Comparison of ENCODE assay signal across 25 mouse cellular contexts in the genomic region with DNA sequence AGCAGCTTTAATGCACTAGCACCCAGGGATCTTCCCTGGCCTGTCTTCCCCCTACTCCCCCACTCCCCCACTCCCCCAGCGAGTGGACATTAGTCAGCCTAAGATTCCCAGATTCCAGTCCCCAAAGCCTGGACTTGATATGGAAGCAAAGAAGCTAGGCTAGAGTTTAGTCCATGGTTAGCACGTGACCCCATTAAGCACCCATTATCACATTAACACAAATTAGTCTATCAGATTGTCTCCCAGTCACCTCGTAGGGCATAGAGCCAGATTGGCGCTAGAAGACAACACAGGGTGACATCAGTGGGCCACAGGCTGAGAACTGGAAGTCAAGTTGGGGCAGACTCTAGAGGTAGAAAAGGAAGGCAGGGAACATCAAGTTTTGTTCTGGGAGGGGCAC. TPM values are rescaled to one million over a fixed set of nuclear protein-coding genes. Genes with fewer than 3 reads are reported as not detected.
A peak's percentile ranks its signal among the peaks of the same experiment; 100 is the strongest.
DNase-seq lines count a peak whose midpoint lies in the region; ATAC-seq and TF ChIP-seq lines count a peak whose summit lies in the region.
"Had no signal": no experiment of that assay in that cellular context is flagged by ENCODE, and none has a peak within 500 bp of the region (broad histone marks: within the 10 kb centered on the region; RNA-seq: fewer than 3 reads in every experiment).

No protein-coding gene starts in this region.

- no peak overlapping the region for H3K4me2 ChIP-seq in forebrain, embryonic 13.5 days
- H3K4me2 ChIP-seq: embryonic facial prominence, embryonic 13.5 days; embryonic facial prominence, embryonic 15.5 days had no signal

- no peaks in the 10 kb centered on the region for H3K27me3 ChIP-seq in heart, adult 2 months (ENCODE audit: control insufficient read depth, insufficient read depth, low read length)
- H3K27me3 ChIP-seq in forebrain, embryonic 13.5 days, result no peaks in the 10 kb centered on the region
- H3K27me3 ChIP-seq: CH12.LX; embryonic facial prominence, embryonic 13.5 days; embryonic facial prominence, embryonic 15.5 days had no signal

- no peaks in the 10 kb centered on the region for H3K79me2 ChIP-seq in heart, adult 2 months (replicated peaks; ENCODE audit: control insufficient read depth, insufficient read depth, low read length)

- no peak for TF ChIP-seq EP300 in heart, adult 2 months (IDR thresholded peaks at IDR 0.05; ENCODE audit: insufficient read depth, low read depth, low read length)

- TF ChIP-seq CTCF in heart, adult 2 months (IDR thresholded peaks at IDR 0.05), result no peak

- H3K27ac ChIP-seq in heart, adult 2 months, result no peak overlapping the region
- no peak overlapping the region for H3K27ac ChIP-seq in forebrain, embryonic 13.5 days
- H3K27ac ChIP-seq: embryonic facial prominence, embryonic 13.5 days had no signal

- 62% methylated on average over 4 of the region's 4 CpGs for WGBS in heart, adult 2 months
- WGBS in forebrain, embryonic 13.5 days, result 76% methylated on average over 4 of the region's 4 CpGs

- no peak for ATAC-seq in forebrain, embryonic 13.5 days
- ATAC-seq: CD4-positive, CD25-positive, alpha-beta regulatory T cell, adult 4 months; forebrain, embryonic 14.5 days; forebrain, embryonic 16.5 days had no signal

- H3K9me3 ChIP-seq in forebrain, embryonic 13.5 days (replicated peaks), result no peaks in the 10 kb centered on the region
- H3K9me3 ChIP-seq: embryonic facial prominence, embryonic 13.5 days; embryonic facial prominence, embryonic 15.5 days; G1E had no signal

- peak; percentile 40 for DNase-seq in heart, adult 11 months
- no peak for DNase-seq in heart, adult 2 months
- DNase-seq in retina, postnatal 1 day, result peak; percentile 35
- no peak for DNase-seq in retina, embryonic 14.5 days (ENCODE audit: low spot score)
- DNase-seq in NIH3T3 (ENCODE audit: low read depth), result peak; percentile 5
- no peak for DNase-seq in gastrocnemius, adult 18-20 months (ENCODE audit: low spot score)
- DNase-seq: adrenal gland, adult 2 months; adrenal gland, postnatal 10 days; adrenal gland, postnatal 25 days; B cell, adult 2 months; cerebellum, adult 11 months; cerebellum, adult 18-20 months; cerebellum, adult 8-10 months; cerebellum, adult 9-11 months; cerebellum, postnatal 14 days; cerebellum, postnatal 36 days; embryo, embryonic 11 days had no signal

- H3K9ac ChIP-seq in heart, adult 2 months (ENCODE audit: low read depth, low read length), result no peak overlapping the region
- H3K9ac ChIP-seq in forebrain, embryonic 13.5 days, result no peak overlapping the region
- H3K9ac ChIP-seq: embryonic facial prominence, embryonic 13.5 days; embryonic facial prominence, embryonic 15.5 days had no signal

- no peak for TF ChIP-seq POLR2A in heart, adult 2 months (IDR thresholded peaks at IDR 0.05; ENCODE audit: insufficient read depth, low read depth, low read length)

- intact Hi-C loops in heart, adult 2 months (cut with DNase I), result no loop called here

- H3K4me1 ChIP-seq in heart, adult 2 months (ENCODE audit: control insufficient read depth, insufficient read depth, low read length), result no peaks in the 10 kb centered on the region
- H3K4me1 ChIP-seq in forebrain, embryonic 13.5 days, result no peaks in the 10 kb centered on the region
- H3K4me1 ChIP-seq: embryonic facial prominence, embryonic 13.5 days; embryonic facial prominence, embryonic 15.5 days had no signal

- H3K36me3 ChIP-seq in heart, adult 2 months (ENCODE audit: control insufficient read depth, insufficient read depth, low read length), result no peaks in the 10 kb centered on the region
- no peaks in the 10 kb centered on the region for H3K36me3 ChIP-seq in forebrain, embryonic 13.5 days (ENCODE audit: poor library complexity, severe bottlenecking)
- H3K36me3 ChIP-seq: embryonic facial prominence, embryonic 13.5 days; embryonic facial prominence, embryonic 15.5 days; G1E had no signal

- no peak overlapping the region for H3K4me3 ChIP-seq in heart, adult 2 months
- H3K4me3 ChIP-seq in forebrain, embryonic 13.5 days, result no peak overlapping the region
- H3K4me3 ChIP-seq: embryonic facial prominence, embryonic 13.5 days; embryonic facial prominence, embryonic 15.5 days had no signal

RNA-seq across cellular contexts. Expression of a gene that starts 1.9 kb away (rescaled TPM):
- 1 to 10 TPM; 4.5 to 5.0 TPM for total RNA-seq in heart, adult 2 months (2021)
- 7.6 and 8.3 TPM in 2 replicates for polyA plus RNA-seq in heart, adult 2 months (2012; rRNA removed)
- polyA plus RNA-seq in forebrain, embryonic 13.5 days (2015; fragmentation: Nextera tagmentation; extraction: Ambion mirVana), result 0.43 and 0.72 TPM in 2 replicates
- 1 to 10 TPM; 1.6 to 2.3 TPM for total RNA-seq in gastrocnemius, adult 18-20 months (2021)

RNA-seq across cellular contexts. Expression of a gene that starts 52.4 kb away (rescaled TPM):
- 100 to 1,000 TPM in 1 of 2 experiments, 10 to 100 TPM in 1; 92.8 to 108 TPM for total RNA-seq in heart, adult 2 months (2021)
- polyA plus RNA-seq in heart, adult 2 months (2012; rRNA removed), result 33.2 and 76.9 TPM in 2 replicates
- polyA plus RNA-seq in forebrain, embryonic 13.5 days (2015; fragmentation: Nextera tagmentation; extraction: Ambion mirVana), result 57.7 and 59.8 TPM in 2 replicates
- total RNA-seq in gastrocnemius, adult 18-20 months (2021), result 10 to 100 TPM; 40.7 to 41.6 TPM

RNA-seq across cellular contexts. Expression of a gene that starts 58.1 kb away (rescaled TPM):
- under 1 TPM in 1 of 2 experiments, not detected in 1; 0.29 TPM for total RNA-seq in heart, adult 2 months (2021)
- 1.2 and 1.7 TPM in 2 replicates for polyA plus RNA-seq in heart, adult 2 months (2012; rRNA removed)
- 66.4 and 68.2 TPM in 2 replicates for polyA plus RNA-seq in forebrain, embryonic 13.5 days (2015; fragmentation: Nextera tagmentation; extraction: Ambion mirVana)
- not detected for total RNA-seq in gastrocnemius, adult 18-20 months (2021)
- total RNA-seq: G1E had no signal

Comparison
In these comparisons a context has a peak if more than half of its experiments do, and no peak if none do; other contexts are left out.
1. DNase-seq: peak in heart, adult 11 months (single experiment), retina, postnatal 1 day (single experiment) and NIH3T3 (single experiment); none in heart, adult 2 months (0 of 2), retina, embryonic 14.5 days (single experiment) and gastrocnemius, adult 18-20 months (single experiment).